Mouse (Mus musculus): ENCODE data around the gene Zfp473.
"Not testable (repeated sequence)": the region's sequence is repeated elsewhere in the genome, so short reads cannot be mapped to it uniquely, and the experiment has no call there.

Gene Zfp473

DNA sequence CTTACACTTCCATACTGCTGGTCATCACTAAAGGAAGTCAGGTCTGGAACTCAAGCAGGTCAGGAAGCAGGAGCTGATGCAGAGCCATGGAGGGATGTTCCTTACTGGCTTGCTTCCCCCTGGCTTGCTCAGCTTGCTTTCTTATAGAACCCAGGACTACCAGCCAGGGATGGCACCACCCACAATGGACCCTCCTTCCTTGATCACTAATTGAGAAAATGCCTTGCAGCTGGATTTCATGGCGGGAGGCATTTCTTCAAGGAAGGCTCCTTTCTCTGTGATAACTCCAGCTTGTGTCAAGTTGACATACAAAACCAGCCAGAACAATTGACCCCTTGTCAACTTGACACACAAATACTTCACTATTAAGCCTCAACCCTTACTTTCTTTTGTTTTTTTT lies at the start of gene Zfp473:
Zfp473 (minus strand) TSS at position 101 of the 400 bp plus-strand sequence.
- DNase-seq (ENCODE audit: low spot score): not testable (repeated sequence)

DNA sequence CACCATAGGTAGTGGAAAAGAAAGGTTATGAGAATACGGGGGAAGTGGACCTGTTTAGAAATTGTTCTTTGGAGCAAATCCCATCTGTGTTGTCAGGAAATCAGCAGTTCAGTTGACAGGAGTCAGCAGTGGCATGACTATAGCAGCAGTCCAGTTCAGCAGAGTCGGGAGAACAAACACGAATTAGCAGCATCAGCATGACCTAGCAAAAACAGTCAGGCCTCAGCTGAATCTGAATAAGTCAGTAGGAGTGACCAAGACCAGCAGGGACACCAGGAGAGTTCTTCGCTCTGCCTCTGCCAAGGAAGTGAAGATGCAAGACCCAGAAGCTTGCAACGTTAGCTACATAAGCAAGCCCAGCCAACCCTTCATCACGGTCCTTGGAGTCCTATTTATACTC lies 41.9 kb upstream of the Zfp473 start:
- no peak for DNase-seq (ENCODE audit: low spot score)

DNA sequence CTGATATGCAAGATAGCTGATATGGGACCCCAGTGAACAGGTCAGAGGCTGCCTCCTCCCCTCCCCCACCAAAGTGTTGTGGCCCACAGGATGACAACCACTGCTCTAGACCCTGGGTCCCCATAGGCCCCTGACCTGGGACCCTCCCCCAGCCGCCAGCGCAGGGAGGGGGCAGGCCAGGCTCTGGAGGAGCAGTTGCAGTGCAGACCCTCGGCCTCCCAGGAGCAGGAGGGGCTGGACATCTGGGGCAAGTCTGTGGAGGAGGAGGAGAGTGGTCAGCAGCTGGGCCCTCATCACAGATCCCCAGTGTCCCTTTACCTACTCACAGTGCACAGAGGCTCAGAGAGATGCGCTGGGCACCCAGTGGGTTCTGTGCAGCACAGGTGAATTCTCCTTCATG lies 39.2 kb upstream of the Zfp473 start:
- no peak for DNase-seq (ENCODE audit: low spot score)

DNA sequence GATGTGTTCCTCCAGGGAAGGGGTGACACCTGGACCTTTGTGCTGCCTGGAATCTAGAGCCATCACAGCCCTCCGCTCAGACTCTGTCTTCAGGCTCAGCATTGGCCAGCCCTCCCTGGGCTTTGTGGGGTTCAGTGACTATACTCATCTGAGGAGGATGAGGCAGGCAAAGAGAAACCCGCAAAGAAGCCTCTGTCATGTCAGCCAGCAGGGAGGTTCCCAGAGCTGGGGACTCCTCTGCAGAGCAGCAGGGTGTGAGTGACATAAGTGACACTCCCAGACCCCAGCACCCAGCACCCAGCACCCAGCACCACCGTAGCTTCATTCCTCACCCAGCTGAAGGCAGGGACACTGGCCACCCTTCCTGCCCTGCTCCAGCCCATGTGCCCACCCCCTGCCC lies 38.7 kb upstream of the Zfp473 start:
- no peak for DNase-seq (ENCODE audit: low spot score)

DNA sequence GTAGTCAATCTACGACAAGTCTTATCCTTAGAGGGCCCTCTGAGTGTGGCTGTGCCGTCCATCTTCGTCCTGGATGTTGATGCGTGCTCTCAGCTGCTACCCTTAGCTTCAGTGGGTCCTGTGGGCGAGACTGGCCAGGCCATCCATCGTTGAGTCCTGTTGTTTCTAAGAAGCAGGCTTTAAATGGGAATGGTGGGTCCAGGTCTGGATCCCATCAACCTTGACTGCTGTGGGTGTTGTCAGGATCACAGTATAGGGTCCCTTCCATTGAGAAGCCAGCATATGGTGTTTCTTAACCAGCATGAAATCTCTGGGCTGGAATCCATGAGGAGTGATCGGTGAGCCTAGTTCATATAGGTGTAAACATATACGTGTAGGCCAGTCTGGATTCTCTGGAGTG lies 29.3 kb upstream of the Zfp473 start:
- DNase-seq (ENCODE audit: low spot score): no peak

DNA sequence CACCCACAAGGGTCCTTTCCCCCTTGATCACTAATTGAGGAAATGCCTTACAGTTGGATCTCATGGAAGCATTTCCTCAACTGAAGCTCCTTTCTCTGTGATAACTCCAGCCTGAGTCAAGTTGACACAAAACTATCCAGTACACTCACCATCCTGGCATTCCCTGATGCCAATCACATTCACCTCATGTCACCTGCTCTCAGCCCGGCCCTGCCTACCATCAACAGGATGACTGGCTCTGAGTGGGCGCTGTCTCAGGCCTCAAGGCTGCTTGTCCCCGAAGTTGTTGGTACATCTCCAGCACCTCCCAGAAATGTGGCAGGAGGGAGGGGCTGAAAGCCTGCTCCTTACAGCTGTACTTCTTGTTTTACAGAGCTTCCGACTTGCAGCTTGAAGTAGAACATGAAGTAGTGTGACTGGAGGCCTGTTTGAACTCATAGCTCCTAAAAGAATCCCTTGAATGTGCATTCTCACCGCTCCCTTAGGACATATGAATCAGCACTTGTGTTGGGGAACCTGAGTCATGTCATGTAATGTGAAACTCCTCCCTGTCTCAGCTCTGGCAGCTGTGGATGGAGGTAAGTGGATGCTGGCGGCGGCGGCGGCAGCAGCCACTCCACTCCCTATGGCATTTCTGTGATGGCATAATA lies 26.1 kb upstream of the Zfp473 start:
- no peak for DNase-seq (ENCODE audit: low spot score)

DNA sequence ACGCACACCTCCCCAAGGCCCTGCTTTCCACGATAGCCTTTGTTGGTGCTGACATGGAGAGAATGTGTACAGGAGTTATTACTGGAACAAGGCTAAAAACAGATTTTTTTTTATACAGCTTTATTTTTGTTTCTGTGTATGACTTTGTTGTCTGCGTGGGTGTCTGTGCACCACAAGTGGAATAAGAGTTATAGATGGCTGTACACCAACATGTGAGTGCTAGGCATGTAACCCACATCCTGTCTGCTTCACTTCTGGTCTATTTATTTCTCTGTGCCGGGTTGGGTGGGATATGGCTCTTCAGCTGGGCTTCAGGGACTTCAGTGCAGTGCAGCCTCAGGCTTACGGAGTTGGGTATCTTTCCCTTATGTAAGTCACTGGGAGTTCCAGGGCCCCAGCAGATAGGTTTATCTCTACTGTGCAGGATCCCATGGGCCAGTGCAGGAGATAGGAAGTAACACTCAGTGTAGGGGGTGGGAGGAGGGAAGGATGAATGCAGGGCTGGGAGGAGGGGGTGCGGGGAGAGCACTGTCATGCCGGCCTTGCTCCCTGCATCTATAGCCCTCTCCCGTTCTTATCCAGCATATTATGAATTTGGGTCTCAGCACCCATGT lies 21.8 kb upstream of the Zfp473 start:
- no peak for DNase-seq (ENCODE audit: low spot score)

DNA sequence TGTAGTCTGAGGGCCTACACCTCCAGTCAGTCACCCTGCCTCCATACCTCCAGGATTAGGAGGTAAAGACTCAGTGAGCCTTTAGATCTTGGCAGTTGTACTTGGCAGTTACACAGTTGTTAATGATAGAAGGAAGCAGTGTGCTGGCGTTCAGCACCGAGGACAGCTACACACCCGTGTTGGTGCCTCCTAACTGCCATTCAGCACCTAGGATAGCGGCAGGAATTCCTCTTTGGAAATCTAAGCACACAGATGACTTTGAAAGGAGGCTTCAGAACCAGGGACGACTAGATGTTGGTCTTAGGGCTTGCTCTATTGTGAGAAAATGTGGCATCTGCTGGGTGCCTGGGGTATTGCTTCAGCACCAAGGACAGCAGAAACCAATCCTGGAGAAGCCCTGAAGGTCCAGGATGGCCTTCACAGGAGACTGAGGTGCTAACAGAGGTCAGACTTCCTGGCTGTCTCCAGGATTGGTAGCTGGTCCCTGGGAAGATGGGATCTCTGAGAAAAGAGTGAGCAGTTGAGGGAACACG lies 19.3 kb upstream of the Zfp473 start:
- DNase-seq (ENCODE audit: low spot score): peak; percentile 74

DNA sequence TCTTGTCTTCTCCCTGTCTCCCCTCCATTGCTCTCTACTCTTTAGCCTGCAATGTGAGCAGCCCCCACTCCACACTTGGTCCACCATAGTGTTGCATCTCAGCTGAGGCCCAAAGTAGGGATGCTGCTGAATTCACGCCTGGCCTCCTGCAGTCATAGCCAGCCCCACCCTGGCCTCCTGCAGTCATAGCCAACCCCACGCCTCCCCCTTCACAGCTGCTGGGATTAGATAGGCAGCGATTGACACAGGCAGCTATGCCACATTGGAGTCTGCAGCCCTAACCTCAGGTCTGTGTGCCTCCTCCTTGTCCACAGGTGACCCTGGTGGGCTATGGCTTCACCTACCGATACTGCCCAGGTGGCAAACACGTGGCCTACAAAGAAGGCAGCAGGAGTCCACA lies 17.3 kb upstream of the Zfp473 start:
- DNase-seq (ENCODE audit: low spot score): no peak

DNA sequence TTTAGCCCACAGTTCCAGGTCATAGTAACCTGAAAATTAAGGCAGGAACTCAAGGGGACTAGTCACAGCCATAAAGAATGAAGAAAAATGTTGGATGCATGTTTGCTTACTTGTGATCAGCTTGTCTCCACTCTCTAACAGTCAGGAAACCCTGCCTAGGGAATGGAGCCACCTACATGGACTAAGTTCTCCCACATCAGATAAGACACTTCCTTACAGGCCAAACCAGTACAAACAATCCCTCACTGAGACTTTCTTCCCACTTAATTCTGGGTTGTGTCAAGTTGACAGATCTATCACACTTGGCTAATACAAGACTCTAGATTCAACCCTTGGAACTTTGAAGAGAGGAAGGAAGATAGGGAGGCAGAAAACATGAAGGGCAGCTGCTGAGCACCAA lies 9.5 kb upstream of the Zfp473 start:
- DNase-seq (ENCODE audit: low spot score): no peak

DNA sequence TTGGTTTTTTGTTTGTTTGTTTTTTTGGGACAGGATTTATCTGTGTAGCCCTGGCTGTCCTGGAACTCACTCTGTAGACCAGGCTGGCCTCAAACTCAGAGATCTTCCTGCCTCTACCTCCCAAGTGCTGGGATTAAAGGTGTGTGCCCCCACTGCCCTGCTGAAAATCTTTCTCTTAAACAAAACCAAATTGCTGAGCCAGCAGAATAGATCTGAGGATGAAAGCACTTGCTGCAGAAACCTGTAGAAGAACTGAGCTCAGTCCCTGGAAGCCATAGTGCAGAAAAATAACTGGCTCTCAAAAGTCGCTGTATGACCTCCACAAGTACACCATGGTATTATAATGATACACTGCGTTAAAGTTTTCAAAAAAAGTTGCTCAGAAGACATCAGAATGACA lies 6.3 kb upstream of the Zfp473 start:
- DNase-seq (ENCODE audit: low spot score): no peak

DNA sequence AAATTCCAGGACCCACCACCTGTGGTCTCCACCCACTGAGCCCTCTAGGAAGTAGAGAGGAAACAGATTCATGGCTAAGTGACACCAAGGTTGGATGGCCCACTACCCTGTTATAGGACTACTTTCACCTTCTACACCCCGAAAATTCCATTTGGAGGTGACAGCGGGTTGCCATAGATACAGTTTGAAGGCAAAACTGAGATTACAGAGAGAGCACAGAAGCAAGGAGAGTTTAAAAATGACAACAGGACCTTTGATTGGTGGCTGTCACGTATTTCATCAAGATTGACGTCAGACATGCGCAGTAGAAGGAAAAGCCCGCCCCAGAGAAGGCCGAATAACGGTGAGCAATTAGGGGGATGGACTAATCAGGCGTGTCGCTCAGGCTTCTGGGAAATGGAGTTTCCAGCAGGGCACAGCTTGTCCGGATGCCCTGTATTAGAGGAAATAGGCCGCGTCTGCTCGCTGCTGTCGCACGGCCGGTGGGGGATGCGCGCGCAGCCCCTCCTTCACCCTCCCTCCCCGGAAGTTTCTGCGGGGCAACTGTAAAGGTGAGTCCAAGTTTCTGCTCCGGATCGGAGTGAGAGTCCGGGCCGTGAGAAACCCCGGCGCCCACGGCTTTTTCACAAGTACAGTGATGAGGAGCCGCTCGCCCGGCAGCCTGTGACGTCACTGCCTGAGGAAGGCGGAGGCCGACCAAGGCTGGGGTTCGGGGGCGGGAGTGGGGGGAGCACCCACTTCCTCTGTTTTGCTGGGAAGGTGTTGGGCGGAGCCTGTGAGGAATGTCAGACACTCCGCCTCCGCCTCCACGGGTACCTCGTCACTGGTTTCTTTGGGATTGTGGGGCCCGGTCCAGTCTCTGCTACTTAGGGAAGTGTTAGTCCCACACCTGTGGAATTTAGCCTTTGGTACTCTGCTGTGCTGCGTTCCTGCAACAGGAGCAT lies 2.5 kb downstream of the Zfp473 start, which contains the start of gene Vrk3:
Vrk3 (plus strand) TSS at position 313 of the 944 bp plus-strand sequence.
- peak; percentile 90 for DNase-seq (ENCODE audit: low spot score)

DNA sequence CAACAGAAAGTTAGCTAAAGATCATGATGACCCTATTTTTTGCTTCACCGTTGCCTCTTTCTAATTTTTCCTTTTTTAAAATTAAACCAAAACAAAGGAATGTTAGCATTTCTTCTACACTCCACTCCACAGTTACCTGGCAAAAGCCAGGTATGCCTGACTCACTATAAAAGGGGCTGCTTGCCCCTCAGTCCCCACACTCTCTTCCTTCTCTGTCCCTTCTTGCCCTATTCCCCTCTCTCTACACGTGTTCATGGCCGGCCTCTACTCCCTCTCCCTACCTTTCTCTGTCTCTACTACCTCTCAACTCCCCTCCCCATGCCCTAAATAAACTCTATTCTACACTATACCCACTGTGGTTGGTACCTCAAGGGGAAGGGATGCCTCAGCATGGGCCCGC lies 3.7 kb downstream of the Zfp473 start:
- DNase-seq (ENCODE audit: low spot score): no peak

DNA sequence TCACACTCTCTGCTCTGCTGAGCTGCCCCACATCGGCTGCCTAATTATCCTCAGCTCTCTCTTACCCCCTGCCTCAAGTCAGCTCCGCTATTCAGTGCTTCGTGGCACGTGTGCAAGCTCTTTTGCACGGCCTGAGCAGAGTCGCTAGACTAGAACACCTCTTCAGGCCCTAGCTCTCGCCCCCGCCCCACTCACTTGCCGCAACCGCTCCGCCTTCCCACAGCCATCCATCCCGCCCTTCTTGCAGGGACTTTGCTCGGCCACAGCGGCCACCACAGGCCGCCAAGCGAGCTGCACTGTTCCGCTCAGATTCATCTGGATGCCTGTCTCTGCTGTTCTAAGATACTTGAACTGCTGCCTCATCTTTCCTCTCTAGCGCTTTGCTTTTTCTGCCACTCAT lies 5.8 kb downstream of the Zfp473 start:
- DNase-seq (ENCODE audit: low spot score): peak; percentile 77

DNA sequence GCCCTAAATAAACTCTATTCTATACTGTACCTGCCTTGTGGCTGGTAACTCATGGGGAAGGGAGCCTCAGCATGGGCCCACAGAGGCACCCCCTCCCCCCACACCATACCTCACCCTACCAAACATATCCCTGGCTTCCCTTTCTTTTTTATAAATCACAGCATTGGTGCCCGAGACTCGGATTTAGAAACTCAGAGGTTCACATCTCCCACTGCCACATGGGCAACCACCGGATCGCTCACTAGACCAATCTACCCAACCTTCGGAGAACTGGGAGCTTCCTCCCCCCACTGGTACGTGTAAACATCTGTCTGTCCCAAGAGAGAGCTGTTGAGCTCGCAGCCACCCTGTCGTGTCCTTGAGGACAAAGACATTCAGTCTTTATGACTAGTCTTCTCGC lies 6.6 kb downstream of the Zfp473 start:
- no peak for DNase-seq (ENCODE audit: low spot score)

DNA sequence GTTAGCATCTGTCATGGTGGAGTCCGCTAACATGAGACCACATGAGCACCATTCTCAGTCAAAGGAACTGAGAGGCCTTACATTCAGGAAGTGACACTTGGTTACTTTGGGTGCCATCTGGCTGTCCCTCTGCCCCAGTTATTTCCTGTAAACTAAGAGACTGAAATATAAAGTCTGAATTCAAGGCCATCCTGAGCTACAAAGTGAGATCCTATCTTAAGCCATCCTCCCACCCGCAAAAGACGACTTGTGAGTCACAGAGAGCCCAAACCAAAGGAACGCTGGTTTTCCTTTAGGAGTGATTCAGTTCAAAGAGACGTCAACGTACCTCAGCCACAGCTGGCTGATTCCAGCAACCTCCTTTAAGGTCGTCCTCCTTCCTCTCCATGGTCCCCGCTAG lies 9.5 kb downstream of the Zfp473 start:
- DNase-seq (ENCODE audit: low spot score): no peak

DNA sequence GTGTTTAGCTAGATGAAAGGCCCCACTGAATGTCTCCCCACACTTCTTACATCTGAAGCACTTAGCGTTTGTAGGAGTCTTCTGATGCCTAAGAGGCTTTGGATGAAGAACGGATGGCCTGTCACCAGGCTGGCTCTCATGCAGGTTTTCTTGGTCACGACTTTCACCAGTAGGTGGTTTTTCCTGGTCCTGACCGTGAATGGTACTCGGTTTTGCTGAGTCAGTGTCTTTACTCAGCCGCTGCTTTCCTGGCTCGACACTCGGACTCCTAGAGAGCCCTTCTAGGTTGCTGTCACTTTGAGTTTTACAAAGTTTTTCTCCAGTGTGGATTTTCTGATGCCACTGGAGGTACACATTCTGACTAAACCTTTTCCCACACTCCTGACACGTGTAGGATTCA lies 17.1 kb downstream of the Zfp473 start:
- no peak for DNase-seq (ENCODE audit: low spot score)

DNA sequence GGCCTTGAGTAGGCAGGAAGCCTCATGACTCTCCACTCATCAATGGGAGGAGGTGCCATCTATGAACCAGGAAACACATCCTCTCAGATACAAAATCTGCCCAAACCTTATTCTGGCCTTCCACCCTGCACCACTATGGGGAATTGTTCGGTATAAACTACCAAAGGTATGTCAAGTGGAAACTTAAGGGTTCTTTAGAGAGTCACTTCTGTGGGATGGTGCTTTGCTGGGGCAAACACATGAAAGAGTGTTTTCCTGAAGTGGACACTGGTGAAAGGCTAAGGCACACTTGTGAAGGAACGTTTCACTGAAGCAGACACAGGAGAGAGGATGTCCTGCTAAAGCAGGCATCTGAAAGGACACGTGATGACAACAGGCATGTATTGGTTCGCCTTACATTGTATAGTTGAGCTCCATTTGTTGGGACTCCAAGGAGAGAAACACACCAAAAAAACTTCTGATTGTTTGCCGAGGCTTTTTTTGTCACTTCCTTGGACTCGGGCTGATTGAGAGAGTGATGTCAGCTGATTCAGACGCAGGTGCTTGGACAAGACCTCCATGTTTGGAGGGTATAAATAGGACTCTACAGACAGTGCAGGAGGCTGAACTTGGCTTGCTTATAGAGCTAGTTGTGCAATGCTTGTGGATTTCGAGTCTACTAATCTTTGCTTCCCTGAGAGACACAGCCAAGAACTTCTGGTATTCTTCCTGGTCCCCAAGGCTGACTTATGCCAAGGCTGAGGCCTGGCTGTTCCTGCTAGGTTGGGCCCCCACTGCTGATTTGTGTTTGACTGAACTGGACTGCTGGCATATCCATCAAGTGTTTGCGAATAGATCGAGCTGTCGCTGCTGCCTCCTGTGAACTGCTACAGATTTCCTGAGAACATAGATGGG lies 22.5 kb downstream of the Zfp473 start:
- no peak for DNase-seq (ENCODE audit: low spot score)

DNA sequence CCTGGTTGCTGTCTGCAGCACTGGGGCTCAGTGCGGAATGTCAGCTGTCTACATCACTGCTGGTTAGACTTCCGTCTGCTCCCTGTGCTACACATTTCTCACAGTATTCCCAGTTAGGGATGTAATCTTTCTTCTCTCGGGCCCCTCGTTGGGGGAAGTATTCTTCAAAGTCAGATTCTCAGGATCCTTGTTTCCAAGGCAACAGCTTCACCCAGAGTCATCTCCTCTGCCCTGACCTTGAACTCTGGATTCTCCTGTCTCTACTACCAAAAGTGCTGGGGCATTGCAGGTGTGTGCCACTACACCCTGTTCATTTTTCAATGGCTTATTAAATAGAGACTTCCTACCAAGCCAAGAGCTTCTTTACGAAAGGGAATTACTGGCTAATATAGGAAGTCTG lies 23.7 kb downstream of the Zfp473 start:
- no peak for DNase-seq (ENCODE audit: low spot score)

DNA sequence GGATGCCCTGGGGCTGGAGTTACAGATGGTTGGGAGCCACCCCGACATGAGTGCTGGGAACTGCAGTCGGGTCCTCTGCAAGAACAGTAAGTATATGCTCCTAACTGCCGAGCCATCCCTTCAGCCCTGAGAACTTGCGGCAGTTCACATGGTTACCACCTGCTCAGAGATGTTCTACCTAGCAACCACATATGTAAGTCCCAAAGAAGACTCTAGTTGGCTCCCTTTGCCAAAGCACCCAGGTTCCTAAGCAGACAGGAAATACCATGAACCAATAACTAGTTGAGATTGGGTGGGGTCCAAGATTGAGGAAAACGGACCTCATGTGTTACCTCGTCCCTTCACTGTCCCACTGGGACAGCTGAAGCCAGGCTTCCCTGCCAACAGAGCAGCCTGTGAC lies 24.5 kb downstream of the Zfp473 start:
- no peak for DNase-seq (ENCODE audit: low spot score)

DNA sequence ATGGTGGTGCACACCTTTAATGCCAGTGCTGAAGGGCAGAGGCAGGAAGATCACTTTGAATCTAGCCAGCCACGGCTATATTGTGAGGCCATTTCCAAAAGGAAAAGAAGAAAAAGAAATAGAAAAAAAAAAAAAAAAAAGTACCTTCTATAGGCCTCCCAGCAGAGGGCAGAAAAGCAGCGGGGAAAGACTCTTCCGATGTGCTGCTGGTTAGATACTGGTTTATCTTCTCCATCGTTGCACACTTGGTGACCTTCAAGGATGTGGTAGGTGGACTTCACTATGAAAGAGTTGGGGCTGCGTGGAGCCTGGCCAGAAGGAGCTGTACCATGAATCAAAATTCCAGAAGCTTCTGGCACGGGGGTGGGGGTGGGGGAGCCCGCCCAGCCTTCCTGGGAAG lies 26.5 kb downstream of the Zfp473 start:
- DNase-seq (ENCODE audit: low spot score): no peak

DNA sequence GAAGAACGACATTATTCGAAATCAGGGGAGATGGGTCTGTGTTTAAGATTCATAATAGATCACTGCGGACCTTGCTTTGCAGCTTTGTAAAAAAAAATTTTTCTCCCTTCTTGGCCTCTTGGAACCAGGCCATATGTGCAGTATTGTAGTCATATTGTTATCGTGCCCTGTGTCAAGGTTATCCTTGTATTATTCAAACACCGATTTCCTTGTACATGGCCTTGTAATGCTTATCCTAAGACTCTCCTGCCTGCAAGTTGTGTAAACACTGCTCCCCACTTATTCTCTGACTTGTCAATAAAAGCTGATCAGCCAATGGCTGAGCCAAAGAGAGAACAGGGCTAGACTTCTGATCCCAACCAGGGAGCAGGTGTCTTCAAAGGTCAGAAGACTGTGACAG lies 28.8 kb downstream of the Zfp473 start:
- DNase-seq (ENCODE audit: low spot score): no peak

Measured in ovary, postnatal 36 days (tissue).